Mouse (Mus musculus): ENCODE data around the gene Ccdc80.

DNA sequence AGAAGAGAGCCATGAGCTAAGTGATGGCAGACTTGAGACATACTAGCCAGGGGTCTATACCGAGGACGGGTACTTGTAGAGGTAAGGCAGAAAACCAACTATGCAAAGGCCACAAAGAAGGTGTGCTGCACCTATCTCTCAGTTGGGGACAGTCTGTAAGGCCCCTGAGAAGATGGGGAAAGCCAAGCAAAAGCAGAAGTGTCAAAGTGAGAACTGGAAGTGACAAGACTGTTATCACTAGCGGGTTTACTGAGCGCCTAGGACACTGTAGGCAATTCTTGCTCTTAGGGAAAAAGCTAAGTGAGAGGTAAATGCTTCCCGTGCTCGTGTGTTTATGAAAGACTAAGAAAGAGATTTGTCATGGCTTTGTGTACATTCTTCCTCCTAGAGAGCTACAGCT, 51.9 kb downstream of the Ccdc80 start:
- TF ChIP-seq GATA1 (IDR thresholded peaks at IDR 0.05; ENCODE audit: borderline replicate concordance, low read length), result no peak
- TF ChIP-seq FLI1 (IDR thresholded peaks at IDR 0.05; ENCODE audit: low read length), result no peak
